Mouse (Mus musculus): ENCODE results near the gene Liph. TPM values are rescaled to one million over a fixed set of nuclear protein-coding genes. Genes with fewer than 3 reads are reported as not detected.

The Liph gene
- 0.16 and 0.39 TPM in 2 replicates for polyA plus RNA-seq (2014; fragmentation: Nextera tagmentation; extraction: Ambion mirVana)

- Histone ChIP-seq H3K4me3 (ENCODE audit: low read depth, low read length) (no peak within 1 kb of the TSS), H3K9me3 (ENCODE audit: control insufficient read depth, low read length) (no peaks in the 10 kb centered on the region), H3K4me2 (ENCODE audit: low read depth, low read length, severe bottlenecking) (peak within 1 kb of the TSS; percentile 46), H3K27me3 (ENCODE audit: control insufficient read depth, insufficient read depth, low read length) (peaks cover 2% of the 10 kb centered on the region; the same call in 1 of the 2 replicates), H3K4me1 (replicated peaks; ENCODE audit: control insufficient read depth, insufficient read depth, low read length) (peaks cover 5% of the 10 kb centered on the region; the same call in 1 of the 2 replicates), H3K9ac (ENCODE audit: low read length) (no peak within 1 kb of the TSS), H3K27ac (ENCODE audit: low read depth, low read length) (no peak within 1 kb of the TSS), H3K36me3 (ENCODE audit: control insufficient read depth, insufficient read depth, low read length) (no peaks in the 10 kb centered on the region)
- ATAC-seq (replicated peaks; ENCODE audit: low FRiP score): 0 out of 2 replicates have a peak, but pooled peaks have one; percentile 39
- 17% methylated on average over 16 of the region's 16 CpGs for WGBS
- peak; percentile 57 for DNase-seq (ENCODE audit: low spot score)
These were observed at the start of gene Liph for GRCm38 (mm10) chr16:21995304-21995703. Gene Liph, minus strand, starts transcription at chr16:21995663.

- Histone ChIP-seq H3K9me3 (ENCODE audit: control insufficient read depth, low read length) (no peaks in the 10 kb centered on the region), H3K36me3 (ENCODE audit: control insufficient read depth, insufficient read depth, low read length) (no peaks in the 10 kb centered on the region; the same call in 1 of the 2 replicates), H3K4me1 (replicated peaks; ENCODE audit: control insufficient read depth, insufficient read depth, low read length) (no peaks in the 10 kb centered on the region), H3K4me3 (ENCODE audit: low read depth, low read length) (no peak overlapping the region), H3K9ac (ENCODE audit: low read length) (no peak overlapping the region), H3K27ac (ENCODE audit: low read depth, low read length) (no peak overlapping the region), H3K27me3 (ENCODE audit: control insufficient read depth, insufficient read depth, low read length) (no peaks in the 10 kb centered on the region), H3K4me2 (ENCODE audit: low read depth, low read length, severe bottlenecking) (no peak overlapping the region)
- ATAC-seq (replicated peaks; ENCODE audit: low FRiP score) (no peak), DNase-seq (ENCODE audit: low spot score) (no peak)
- 91% methylated on average over 4 of the region's 4 CpGs for WGBS
These were observed 48.4 kb upstream of the Liph start for GRCm38 (mm10) chr16:22043830-22044229.

GRCm38 (mm10) chr16:22039978-22040377 lies 44.5 kb upstream of the Liph start:
- H3K9me3 ChIP-seq (ENCODE audit: control insufficient read depth, low read length): no peaks in the 10 kb centered on the region
- H3K27me3 ChIP-seq (ENCODE audit: control insufficient read depth, insufficient read depth, low read length): no peaks in the 10 kb centered on the region
- no peak overlapping the region for H3K9ac ChIP-seq (ENCODE audit: low read length)
- no peaks in the 10 kb centered on the region for H3K4me1 ChIP-seq (replicated peaks; ENCODE audit: control insufficient read depth, insufficient read depth, low read length)
- H3K27ac ChIP-seq (ENCODE audit: low read depth, low read length): no peak overlapping the region
- WGBS: 97% methylated on average over 1 of the region's 1 CpGs
- no peaks in the 10 kb centered on the region; the same call in 1 of the 2 replicates for H3K36me3 ChIP-seq (ENCODE audit: control insufficient read depth, insufficient read depth, low read length)
- H3K4me3 ChIP-seq (ENCODE audit: low read depth, low read length): no peak overlapping the region
- H3K4me2 ChIP-seq (ENCODE audit: low read depth, low read length, severe bottlenecking): no peak overlapping the region
- ATAC-seq (replicated peaks; ENCODE audit: low FRiP score) (no peak), DNase-seq (ENCODE audit: low spot score) (no peak)

GRCm38 (mm10) chr16:22038554-22038953 lies 43.1 kb upstream of the Liph start:
- no peaks in the 10 kb centered on the region; the same call in 1 of the 2 replicates for H3K36me3 ChIP-seq (ENCODE audit: control insufficient read depth, insufficient read depth, low read length)
- H3K4me2 ChIP-seq (ENCODE audit: low read depth, low read length, severe bottlenecking): no peak overlapping the region
- 92% methylated on average over 10 of the region's 10 CpGs for WGBS
- no peak for DNase-seq (ENCODE audit: low spot score)
- no peaks in the 10 kb centered on the region for H3K4me1 ChIP-seq (replicated peaks; ENCODE audit: control insufficient read depth, insufficient read depth, low read length)
- H3K4me3 ChIP-seq (ENCODE audit: low read depth, low read length): no peak overlapping the region
- no peak overlapping the region for H3K27ac ChIP-seq (ENCODE audit: low read depth, low read length)
- no peak overlapping the region for H3K9ac ChIP-seq (ENCODE audit: low read length)
- no peak for ATAC-seq (replicated peaks; ENCODE audit: low FRiP score)
- H3K27me3 ChIP-seq (ENCODE audit: control insufficient read depth, insufficient read depth, low read length): no peaks in the 10 kb centered on the region
- H3K9me3 ChIP-seq (ENCODE audit: control insufficient read depth, low read length): no peaks in the 10 kb centered on the region

GRCm38 (mm10) chr16:22027474-22027873 lies 32.0 kb upstream of the Liph start:
- Histone ChIP-seq H3K4me3 (ENCODE audit: low read depth, low read length) (no peak overlapping the region), H3K4me2 (ENCODE audit: low read depth, low read length, severe bottlenecking) (no peak overlapping the region), H3K27ac (ENCODE audit: low read depth, low read length) (no peak overlapping the region), H3K27me3 (ENCODE audit: control insufficient read depth, insufficient read depth, low read length) (no peaks in the 10 kb centered on the region), H3K36me3 (ENCODE audit: control insufficient read depth, insufficient read depth, low read length) (peaks cover 4% of the 10 kb centered on the region; the same call in 1 of the 2 replicates), H3K9me3 (ENCODE audit: control insufficient read depth, low read length) (no peaks in the 10 kb centered on the region), H3K4me1 (replicated peaks; ENCODE audit: control insufficient read depth, insufficient read depth, low read length) (no peaks in the 10 kb centered on the region), H3K9ac (ENCODE audit: low read length) (no peak overlapping the region)
- no peak for ATAC-seq (replicated peaks; ENCODE audit: low FRiP score)
- no peak for DNase-seq (ENCODE audit: low spot score)
- whole genome bisulfite sequencing: 97% methylated on average over 5 of the region's 5 CpGs

- Histone ChIP-seq H3K9ac (ENCODE audit: low read length) (no peak overlapping the region), H3K4me1 (replicated peaks; ENCODE audit: control insufficient read depth, insufficient read depth, low read length) (no peaks in the 10 kb centered on the region), H3K4me3 (ENCODE audit: low read depth, low read length) (no peak overlapping the region), H3K27me3 (ENCODE audit: control insufficient read depth, insufficient read depth, low read length) (no peaks in the 10 kb centered on the region), H3K27ac (ENCODE audit: low read depth, low read length) (no peak overlapping the region), H3K4me2 (ENCODE audit: low read depth, low read length, severe bottlenecking) (no peak overlapping the region), H3K9me3 (ENCODE audit: control insufficient read depth, low read length) (peaks cover 4% of the 10 kb centered on the region; the same call in 1 of the 2 replicates), H3K36me3 (ENCODE audit: control insufficient read depth, insufficient read depth, low read length) (peaks cover 7% of the 10 kb centered on the region; the same call in 1 of the 2 replicates)
- DNase-seq (ENCODE audit: low spot score): no peak
- no peak for ATAC-seq (replicated peaks; ENCODE audit: low FRiP score)
- WGBS: 94% methylated on average over 2 of the region's 2 CpGs
These were observed 26.7 kb upstream of the Liph start for GRCm38 (mm10) chr16:22022122-22022521.

GRCm38 (mm10) chr16:22015569-22015968 lies 20.1 kb upstream of the Liph start:
- no peak overlapping the region for H3K4me3 ChIP-seq (ENCODE audit: low read depth, low read length)
- WGBS: 82% methylated on average over 1 of the region's 1 CpGs
- H3K4me2 ChIP-seq (ENCODE audit: low read depth, low read length, severe bottlenecking): no peak overlapping the region
- peaks cover 7% of the 10 kb centered on the region; the same call in 1 of the 2 replicates for H3K36me3 ChIP-seq (ENCODE audit: control insufficient read depth, insufficient read depth, low read length)
- H3K4me1 ChIP-seq (replicated peaks; ENCODE audit: control insufficient read depth, insufficient read depth, low read length): no peaks in the 10 kb centered on the region
- H3K9ac ChIP-seq (ENCODE audit: low read length): no peak overlapping the region
- DNase-seq (ENCODE audit: low spot score) (no peak), ATAC-seq (replicated peaks; ENCODE audit: low FRiP score) (no peak)
- H3K27ac ChIP-seq (ENCODE audit: low read depth, low read length): no peak overlapping the region
- H3K27me3 ChIP-seq (ENCODE audit: control insufficient read depth, insufficient read depth, low read length): no peaks in the 10 kb centered on the region
- H3K9me3 ChIP-seq (ENCODE audit: control insufficient read depth, low read length): no peaks in the 10 kb centered on the region

- under 1% methylated on average over 50 of the region's 51 CpGs for WGBS
- Histone ChIP-seq H3K4me3 (ENCODE audit: low read depth, low read length) (peak overlapping the region; percentile 98), H3K9ac (ENCODE audit: low read length) (peak overlapping the region; percentile 87), H3K27ac (ENCODE audit: low read depth, low read length) (peak overlapping the region; percentile 37; the same call in 1 of the 2 replicates), H3K4me1 (replicated peaks; ENCODE audit: control insufficient read depth, insufficient read depth, low read length) (peaks cover 3% of the 10 kb centered on the region; the same call in 1 of the 2 replicates), H3K9me3 (ENCODE audit: control insufficient read depth, low read length) (no peaks in the 10 kb centered on the region), H3K4me2 (ENCODE audit: low read depth, low read length, severe bottlenecking) (peak overlapping the region; percentile 63), H3K27me3 (ENCODE audit: control insufficient read depth, insufficient read depth, low read length) (no peaks in the 10 kb centered on the region), H3K36me3 (ENCODE audit: control insufficient read depth, insufficient read depth, low read length) (no peaks in the 10 kb centered on the region)
- no peak for DNase-seq (ENCODE audit: low spot score)
- peak; percentile 75 for ATAC-seq (replicated peaks; ENCODE audit: low FRiP score)
These were observed 14.1 kb upstream of the Liph start for GRCm38 (mm10) chr16:22009596-22009995.

- H3K9me3 ChIP-seq (ENCODE audit: control insufficient read depth, low read length): no peaks in the 10 kb centered on the region
- H3K36me3 ChIP-seq (ENCODE audit: control insufficient read depth, insufficient read depth, low read length): no peaks in the 10 kb centered on the region
- H3K4me2 ChIP-seq (ENCODE audit: low read depth, low read length, severe bottlenecking): peak within 1 kb of the TSS; percentile 63
- no peaks in the 10 kb centered on the region for H3K27me3 ChIP-seq (ENCODE audit: control insufficient read depth, insufficient read depth, low read length)
- ATAC-seq (replicated peaks; ENCODE audit: low FRiP score): peak; percentile 99
- WGBS: under 1% methylated on average over 38 of the region's 45 CpGs
- peak within 1 kb of the TSS; percentile 87 for H3K9ac ChIP-seq (ENCODE audit: low read length)
- peak; percentile 100 for DNase-seq (ENCODE audit: low spot score)
- peak within 1 kb of the TSS; percentile 37; the same call in 1 of the 2 replicates for H3K27ac ChIP-seq (ENCODE audit: low read depth, low read length)
- peaks cover 3% of the 10 kb centered on the region; the same call in 1 of the 2 replicates for H3K4me1 ChIP-seq (replicated peaks; ENCODE audit: control insufficient read depth, insufficient read depth, low read length)
- H3K4me3 ChIP-seq (ENCODE audit: low read depth, low read length): peak within 1 kb of the TSS; percentile 98
These were observed 13.7 kb upstream of the Liph start, which contains the start of gene Senp2 for GRCm38 (mm10) chr16:22009099-22009584. Gene Senp2, plus strand, starts transcription at chr16:22009484.

Measured in forebrain, embryonic 11.5 days (tissue).